33 mouse cellular contexts compared by ENCODE assay signal in the genomic region with DNA sequence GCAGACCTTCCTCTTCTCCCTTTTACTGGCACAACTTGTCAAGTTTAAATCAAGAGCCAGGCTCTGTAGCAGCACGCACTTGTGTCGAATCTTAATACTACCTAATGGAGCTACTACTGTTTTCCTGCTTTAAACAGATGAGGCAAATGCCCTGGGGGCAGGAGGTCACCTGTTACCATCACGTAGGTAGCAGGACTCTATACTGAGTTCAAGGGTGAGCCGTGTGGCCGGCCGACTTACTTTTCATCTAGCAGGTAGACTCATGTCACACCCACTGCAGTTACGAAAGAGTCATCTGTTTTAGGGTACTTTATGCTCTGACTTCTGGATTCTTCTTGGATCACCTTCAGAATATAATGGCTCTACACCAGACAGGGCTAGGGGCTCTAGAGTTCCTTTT.
DNase-seq lines count a peak whose midpoint lies in the region; ATAC-seq and TF ChIP-seq lines count a peak whose summit lies in the region.
"Had no signal": no experiment of that assay in that cellular context is flagged by ENCODE, and none has a peak within 500 bp of the region (broad histone marks: within the 10 kb centered on the region; RNA-seq: fewer than 3 reads in every experiment).

No protein-coding gene starts in this region.

- TF ChIP-seq EP300 in liver, postnatal 0 days (IDR thresholded peaks at IDR 0.05; ENCODE audit: low read depth) = peak; percentile 35; the same call in 1 of the 2 replicates

- no peaks in the 10 kb centered on the region for H3K27me3 ChIP-seq in midbrain, embryonic 11.5 days (ENCODE audit: control insufficient read depth, insufficient read depth, low read length)
- no peaks in the 10 kb centered on the region for H3K27me3 ChIP-seq in midbrain, embryonic 15.5 days (replicated peaks)
- no peaks in the 10 kb centered on the region for H3K27me3 ChIP-seq in liver, adult 2 months (ENCODE audit: control insufficient read depth, insufficient read depth, low read length)
- H3K27me3 ChIP-seq in liver, postnatal 0 days (ENCODE audit: insufficient read depth, low read length) = no peaks in the 10 kb centered on the region
- H3K27me3 ChIP-seq: embryonic facial prominence, embryonic 13.5 days; forebrain, embryonic 15.5 days; hindbrain, embryonic 13.5 days; limb, embryonic 12.5 days; neural tube, embryonic 15.5 days had no signal

- no peak overlapping the region for H3K9ac ChIP-seq in midbrain, embryonic 11.5 days (ENCODE audit: low read length)
- no peak overlapping the region for H3K9ac ChIP-seq in midbrain, embryonic 15.5 days
- no peak overlapping the region for H3K9ac ChIP-seq in liver, adult 2 months (ENCODE audit: low read depth, low read length)
- H3K9ac ChIP-seq in liver, postnatal 0 days (replicated peaks) = no peak overlapping the region
- H3K9ac ChIP-seq: embryonic facial prominence, embryonic 13.5 days; forebrain, embryonic 15.5 days; hindbrain, embryonic 13.5 days; limb, embryonic 12.5 days; neural tube, embryonic 15.5 days had no signal

- peaks cover 32% of the 10 kb centered on the region for H3K79me2 ChIP-seq in liver, adult 2 months (ENCODE audit: control insufficient read depth, insufficient read depth, low read length)

- peaks cover 15% of the 10 kb centered on the region for H3K4me1 ChIP-seq in midbrain, embryonic 11.5 days (ENCODE audit: control insufficient read depth, insufficient read depth, low read length)
- H3K4me1 ChIP-seq in midbrain, embryonic 15.5 days = peaks cover 20% of the 10 kb centered on the region
- H3K4me1 ChIP-seq in liver, adult 2 months (ENCODE audit: control insufficient read depth, insufficient read depth, low read length) = peaks cover 23% of the 10 kb centered on the region
- peaks cover 8% of the 10 kb centered on the region for H3K4me1 ChIP-seq in liver, postnatal 0 days (ENCODE audit: insufficient read depth)

- no peaks in the 10 kb centered on the region for H3K9me3 ChIP-seq in midbrain, embryonic 11.5 days (ENCODE audit: control insufficient read depth, low read length)
- no peaks in the 10 kb centered on the region for H3K9me3 ChIP-seq in midbrain, embryonic 15.5 days
- no peaks in the 10 kb centered on the region for H3K9me3 ChIP-seq in liver, postnatal 0 days (ENCODE audit: low read length)
- H3K9me3 ChIP-seq: embryonic facial prominence, embryonic 13.5 days; forebrain, embryonic 10.5 days; forebrain, embryonic 15.5 days; hindbrain, embryonic 13.5 days; limb, embryonic 12.5 days; neural tube, embryonic 15.5 days had no signal

- no peaks in the 10 kb centered on the region for H3K36me3 ChIP-seq in midbrain, embryonic 11.5 days (ENCODE audit: control insufficient read depth, insufficient read depth, low read length)
- H3K36me3 ChIP-seq in midbrain, embryonic 15.5 days (replicated peaks) = no peaks in the 10 kb centered on the region
- H3K36me3 ChIP-seq in liver, adult 2 months (ENCODE audit: control insufficient read depth, insufficient read depth, low read length) = no peaks in the 10 kb centered on the region
- no peaks in the 10 kb centered on the region for H3K36me3 ChIP-seq in liver, postnatal 0 days (replicated peaks; ENCODE audit: insufficient read depth, low read length)
- H3K36me3 ChIP-seq: embryonic facial prominence, embryonic 13.5 days; forebrain, embryonic 10.5 days; forebrain, embryonic 15.5 days; hindbrain, embryonic 13.5 days; limb, embryonic 12.5 days; neural tube, embryonic 15.5 days had no signal

- no peak overlapping the region for H3K27ac ChIP-seq in midbrain, embryonic 11.5 days (ENCODE audit: low read depth, low read length)
- no peak overlapping the region for H3K27ac ChIP-seq in midbrain, embryonic 15.5 days
- H3K27ac ChIP-seq in liver, adult 2 months (replicated peaks; ENCODE audit: insufficient read depth, low read depth, low read length) = no peak overlapping the region; the same call in 1 of the 2 replicates
- H3K27ac ChIP-seq in liver, postnatal 0 days (ENCODE audit: low read depth) = peak overlapping the region; percentile 26; the same call in 1 of the 2 replicates
- H3K27ac ChIP-seq: embryonic facial prominence, embryonic 13.5 days; forebrain, embryonic 15.5 days; gastrocnemius, adult 2 months; hindbrain, embryonic 13.5 days; limb, embryonic 12.5 days; macrophage; neural tube, embryonic 15.5 days had no signal

- WGBS in midbrain, embryonic 11.5 days = 88% methylated on average over 7 of the region's 7 CpGs
- 94% methylated on average over 7 of the region's 7 CpGs for WGBS in midbrain, embryonic 15.5 days
- WGBS in liver, adult 2 months = 27% methylated on average over 7 of the region's 7 CpGs
- WGBS in liver, postnatal 0 days (ENCODE audit: insufficient replicate concordance) = 69% methylated on average over 7 of the region's 7 CpGs

- H3K4me3 ChIP-seq in midbrain, embryonic 11.5 days (ENCODE audit: low read depth, low read length) = no peak overlapping the region
- H3K4me3 ChIP-seq in midbrain, embryonic 15.5 days = no peak overlapping the region
- no peak overlapping the region for H3K4me3 ChIP-seq in liver, adult 2 months (ENCODE audit: insufficient read depth, low read depth, low read length)
- H3K4me3 ChIP-seq in liver, postnatal 0 days (ENCODE audit: low read depth, low read length) = no peak overlapping the region
- H3K4me3 ChIP-seq: embryonic facial prominence, embryonic 13.5 days; forebrain, embryonic 10.5 days; forebrain, embryonic 15.5 days; gastrocnemius, adult 2 months; hindbrain, embryonic 13.5 days; limb, embryonic 12.5 days; neural tube, embryonic 15.5 days had no signal

- no peak for TF ChIP-seq POLR2A in liver, adult 2 months (IDR thresholded peaks at IDR 0.05; ENCODE audit: extremely low read depth, insufficient read depth, low read length)

- ATAC-seq in midbrain, embryonic 11.5 days (ENCODE audit: low FRiP score) = no peak
- ATAC-seq in midbrain, embryonic 15.5 days (replicated peaks) = no peak
- peak; percentile 88 for ATAC-seq in liver, postnatal 0 days
- no peak for ATAC-seq in inflammation-experienced regulatory T-cells, adult 6 months
- ATAC-seq: activated CD4-positive, CD25-positive, alpha-beta regulatory T cell, adult 4 months; CD4-positive, CD25-positive, alpha-beta regulatory T cell, adult 4 months; forebrain, embryonic 15.5 days had no signal

- TF ChIP-seq CTCF in liver, adult 2 months (IDR thresholded peaks at IDR 0.05; ENCODE audit: low read depth, low read length) = no peak
- TF ChIP-seq CTCF in liver, postnatal 0 days (IDR thresholded peaks at IDR 0.05; ENCODE audit: low read depth) = no peak

- peak; percentile 54 for DNase-seq in midbrain, embryonic 11.5 days (ENCODE audit: low spot score, missing footprints)
- DNase-seq in liver, adult 2 months (ENCODE audit: extremely low read depth, low read depth, low spot score) = peak; percentile 91
- peak; percentile 40 for DNase-seq in liver, postnatal 0 days
- no peak for DNase-seq in cerebellum, adult 18-20 months
- no peak for DNase-seq in right cerebral cortex, postnatal 14 days
- DNase-seq: adrenal gland, adult 2 months; adrenal gland, postnatal 36 days; cerebellum, adult 9-10 months; cerebellum, postnatal 36 days; embryo, embryonic 11 days; gastrocnemius, adult 2 months; gastrocnemius, postnatal 36 days; heart, adult 18-20 months; heart, postnatal 36 days; kidney, postnatal 14 days; lung, adult 2 months; lung, postnatal 10 days; midbrain, embryonic 14.5 days; retina, postnatal 1 day; thymus, adult 2 months; thymus, postnatal 36 days had no signal

- H3K4me2 ChIP-seq in midbrain, embryonic 11.5 days = no peak overlapping the region
- H3K4me2 ChIP-seq in midbrain, embryonic 15.5 days = no peak overlapping the region
- no peak overlapping the region for H3K4me2 ChIP-seq in liver, postnatal 0 days (ENCODE audit: low read depth, low read length)
- H3K4me2 ChIP-seq: embryonic facial prominence, embryonic 13.5 days; forebrain, embryonic 15.5 days; heart, embryonic 11.5 days; hindbrain, embryonic 13.5 days; limb, embryonic 12.5 days; neural tube, embryonic 15.5 days had no signal

Comparison
In these comparisons a context has a peak if more than half of its experiments do, and no peak if none do; other contexts are left out.
1. DNase-seq: peak in midbrain, embryonic 11.5 days (single experiment), liver, adult 2 months (single experiment) and liver, postnatal 0 days (single experiment); none in cerebellum, adult 18-20 months (0 of 2) and right cerebral cortex, postnatal 14 days (single experiment).